Mouse (Mus musculus) inflammation-experienced regulatory T-cells, adult 6 months (primary cell): ENCODE results near the gene Lrrn2. TPM values are rescaled to one million over a fixed set of nuclear protein-coding genes. Genes with fewer than 3 reads are reported as not detected.
A peak's percentile ranks its signal among the peaks of the same experiment; 100 is the strongest.

ENCODE experiments used
- ATAC-seq: one replicate; pipeline ENCODE4 v1.8.0; 2017
- polyA plus RNA-seq, 3 experiments: library from polyadenylated mRNA; unstranded; fragments of 100-300 nt; shearing (Covaris generic); gene quantifications; one replicate each; pipeline ENCODE4 v1.2.1; 2017

The Lrrn2 gene
- polyA plus RNA-seq, 3 experiments from 2014 or later = 0.16 TPM; not detected in 2

GRCm38 (mm10) chr1:132886626-132887025 is 6.6 kb downstream of the Lrrn2 start:
- ATAC-seq = no peak

- ATAC-seq = no peak
Observed at GRCm38 (mm10) chr1:132888811-132889210, 8.7 kb downstream of the Lrrn2 start.

GRCm38 (mm10) chr1:132890161-132890794 is 10.2 kb downstream of the Lrrn2 start:
- no peak for ATAC-seq

- ATAC-seq = no peak
Observed at GRCm38 (mm10) chr1:132892065-132892464, 12.0 kb downstream of the Lrrn2 start.

- peak; percentile 28 for ATAC-seq
Observed at GRCm38 (mm10) chr1:132893311-132894077, 13.4 kb downstream of the Lrrn2 start.

- no peak for ATAC-seq
Observed at GRCm38 (mm10) chr1:132899029-132899428, 19.0 kb downstream of the Lrrn2 start.

GRCm38 (mm10) chr1:132899626-132900025 is 19.6 kb downstream of the Lrrn2 start:
- ATAC-seq = no peak

GRCm38 (mm10) chr1:132900945-132901344 is 20.9 kb downstream of the Lrrn2 start:
- no peak for ATAC-seq

- ATAC-seq = no peak
Observed at GRCm38 (mm10) chr1:132903519-132903918, 23.4 kb downstream of the Lrrn2 start.

- ATAC-seq = no peak
Observed at GRCm38 (mm10) chr1:132909090-132909489, 29.0 kb downstream of the Lrrn2 start.

- ATAC-seq = no peak
Observed at GRCm38 (mm10) chr1:132909951-132910350, 29.9 kb downstream of the Lrrn2 start.

- ATAC-seq = no peak
Observed at GRCm38 (mm10) chr1:132910414-132911041, 30.5 kb downstream of the Lrrn2 start.

GRCm38 (mm10) chr1:132915849-132916493 is 35.9 kb downstream of the Lrrn2 start:
- no peak for ATAC-seq

- no peak for ATAC-seq
Observed at GRCm38 (mm10) chr1:132917554-132917953, 37.5 kb downstream of the Lrrn2 start.

- no peak for ATAC-seq
Observed at GRCm38 (mm10) chr1:132918117-132918680, 38.1 kb downstream of the Lrrn2 start.

GRCm38 (mm10) chr1:132919258-132919657 is 39.2 kb downstream of the Lrrn2 start:
- ATAC-seq = no peak

- ATAC-seq = no peak
Observed at GRCm38 (mm10) chr1:132921071-132921470, 41.0 kb downstream of the Lrrn2 start.

- no peak for ATAC-seq
Observed at GRCm38 (mm10) chr1:132922257-132922656, 42.2 kb downstream of the Lrrn2 start.

- ATAC-seq = no peak
Observed at GRCm38 (mm10) chr1:132925270-132925669, 45.2 kb downstream of the Lrrn2 start.

GRCm38 (mm10) chr1:132928032-132928906 is 48.2 kb downstream of the Lrrn2 start:
- no peak for ATAC-seq

GRCm38 (mm10) chr1:132928907-132929250 is 48.8 kb downstream of the Lrrn2 start:
- no peak for ATAC-seq

GRCm38 (mm10) chr1:132930291-132930690 is 50.2 kb downstream of the Lrrn2 start:
- no peak for ATAC-seq
